Mouse (Mus musculus): ENCODE results near the gene Cx3cr1. TPM values are rescaled to one million over a fixed set of nuclear protein-coding genes. Genes with fewer than 3 reads are reported as not detected.

Gene Cx3cr1
- polyA plus RNA-seq, 1 experiment from 2014 or later, result 4.5 TPM

- Histone ChIP-seq H3K4me2 (ENCODE audit: low read length) (peak overlapping the region; percentile 91), H3K36me3 (ENCODE audit: insufficient read depth, low read length) (no peaks in the 10 kb centered on the region), H3K27me3 (ENCODE audit: insufficient read depth, low read length) (no peaks in the 10 kb centered on the region), H3K27ac (peak overlapping the region; percentile 96), H3K9me3 (replicated peaks; ENCODE audit: low read length) (no peaks in the 10 kb centered on the region), H3K4me3 (replicated peaks; ENCODE audit: low read depth, low read length) (peak overlapping the region; percentile 84), H3K4me1 (replicated peaks; ENCODE audit: insufficient read depth, low read length) (peaks cover 50% of the 10 kb centered on the region), H3K9ac (ENCODE audit: low read depth, low read length) (peak overlapping the region; percentile 84)
- TF ChIP-seq CTCF (IDR thresholded peaks at IDR 0.05; ENCODE audit: low read depth), result peak; percentile 63
- DNase-seq (ENCODE audit: low spot score), result peak; percentile 67
- 3% methylated on average over 11 of the region's 11 CpGs for WGBS
- ATAC-seq (replicated peaks; ENCODE audit: low FRiP score, low read depth), result peak; percentile 27
These were observed 87.4 kb downstream of the Cx3cr1 start for GRCm38 (mm10) chr9:119982241-119982811.

- H3K4me1 ChIP-seq (replicated peaks; ENCODE audit: insufficient read depth, low read length), result peaks cover 58% of the 10 kb centered on the region
- H3K27ac ChIP-seq, result peak overlapping the region; percentile 96
- H3K4me3 ChIP-seq (replicated peaks; ENCODE audit: low read depth, low read length), result peak overlapping the region; percentile 84
- no peaks in the 10 kb centered on the region for H3K36me3 ChIP-seq (ENCODE audit: insufficient read depth, low read length)
- TF ChIP-seq CTCF (IDR thresholded peaks at IDR 0.05; ENCODE audit: low read depth), result 0 out of 2 replicates have a peak, but pooled peaks have one; percentile 13
- DNase-seq (ENCODE audit: low spot score) (peak; percentile 93), ATAC-seq (replicated peaks; ENCODE audit: low FRiP score, low read depth) (peak; percentile 25)
- H3K27me3 ChIP-seq (ENCODE audit: insufficient read depth, low read length), result no peaks in the 10 kb centered on the region
- WGBS, result 5% methylated on average over 16 of the region's 16 CpGs
- H3K9me3 ChIP-seq (replicated peaks; ENCODE audit: low read length), result no peaks in the 10 kb centered on the region
- peak overlapping the region; percentile 91 for H3K4me2 ChIP-seq (ENCODE audit: low read length)
- H3K9ac ChIP-seq (ENCODE audit: low read depth, low read length), result peak overlapping the region; percentile 28
These were observed 88.2 kb downstream of the Cx3cr1 start for GRCm38 (mm10) chr9:119981183-119982179.

- DNase-seq (ENCODE audit: low spot score), result no peak
- Histone ChIP-seq H3K4me1 (replicated peaks; ENCODE audit: insufficient read depth, low read length) (peaks cover 59% of the 10 kb centered on the region), H3K4me2 (ENCODE audit: low read length) (peak overlapping the region; percentile 91), H3K27me3 (ENCODE audit: insufficient read depth, low read length) (no peaks in the 10 kb centered on the region), H3K9me3 (replicated peaks; ENCODE audit: low read length) (no peaks in the 10 kb centered on the region), H3K36me3 (ENCODE audit: insufficient read depth, low read length) (no peaks in the 10 kb centered on the region), H3K9ac (ENCODE audit: low read depth, low read length) (0 out of 2 replicates have a peak overlapping the region, but pooled peaks have one; percentile 28), H3K27ac (peak overlapping the region; percentile 96), H3K4me3 (replicated peaks; ENCODE audit: low read depth, low read length) (peak overlapping the region; percentile 84; the same call in 1 of the 2 replicates)
- TF ChIP-seq CTCF (IDR thresholded peaks at IDR 0.05; ENCODE audit: low read depth), result no peak
- WGBS, result 8% methylated on average over 4 of the region's 4 CpGs
- no peak for ATAC-seq (replicated peaks; ENCODE audit: low FRiP score, low read depth)
These were observed 88.9 kb downstream of the Cx3cr1 start for GRCm38 (mm10) chr9:119980770-119981182.

- no peak overlapping the region for H3K27ac ChIP-seq
- ATAC-seq (replicated peaks; ENCODE audit: low FRiP score, low read depth), result no peak
- H3K4me2 ChIP-seq (ENCODE audit: low read length), result no peak overlapping the region
- no peak for DNase-seq (ENCODE audit: low spot score)
- 88% methylated on average over 2 of the region's 2 CpGs for WGBS
- H3K4me1 ChIP-seq (replicated peaks; ENCODE audit: insufficient read depth, low read length), result peaks cover 59% of the 10 kb centered on the region
- no peaks in the 10 kb centered on the region for H3K36me3 ChIP-seq (ENCODE audit: insufficient read depth, low read length)
- no peaks in the 10 kb centered on the region for H3K9me3 ChIP-seq (replicated peaks; ENCODE audit: low read length)
- H3K9ac ChIP-seq (ENCODE audit: low read depth, low read length), result no peak overlapping the region
- TF ChIP-seq CTCF (IDR thresholded peaks at IDR 0.05; ENCODE audit: low read depth), result no peak
- no peaks in the 10 kb centered on the region for H3K27me3 ChIP-seq (ENCODE audit: insufficient read depth, low read length)
- no peak overlapping the region for H3K4me3 ChIP-seq (replicated peaks; ENCODE audit: low read depth, low read length)
These were observed 89.9 kb downstream of the Cx3cr1 start for GRCm38 (mm10) chr9:119979749-119980148.

GRCm38 (mm10) chr9:119978811-119979441 lies 90.8 kb downstream of the Cx3cr1 start:
- Histone ChIP-seq H3K27ac (0 out of 2 replicates have a peak overlapping the region, but pooled peaks have one; percentile 66), H3K9ac (ENCODE audit: low read depth, low read length) (no peak overlapping the region), H3K4me1 (replicated peaks; ENCODE audit: insufficient read depth, low read length) (peaks cover 58% of the 10 kb centered on the region), H3K27me3 (ENCODE audit: insufficient read depth, low read length) (no peaks in the 10 kb centered on the region), H3K4me2 (ENCODE audit: low read length) (no peak overlapping the region), H3K9me3 (replicated peaks; ENCODE audit: low read length) (no peaks in the 10 kb centered on the region), H3K4me3 (replicated peaks; ENCODE audit: low read depth, low read length) (no peak overlapping the region), H3K36me3 (ENCODE audit: insufficient read depth, low read length) (peaks cover 6% of the 10 kb centered on the region; the same call in 1 of the 2 replicates)
- ATAC-seq (replicated peaks; ENCODE audit: low FRiP score, low read depth) (no peak), DNase-seq (ENCODE audit: low spot score) (no peak)
- no peak for TF ChIP-seq CTCF (IDR thresholded peaks at IDR 0.05; ENCODE audit: low read depth)
- 69% methylated on average over 6 of the region's 6 CpGs for WGBS

All from kidney, postnatal 0 days (tissue).